Mouse (Mus musculus) G1E (cell line): ENCODE data around the gene Runx1. TPM values are rescaled to one million over a fixed set of nuclear protein-coding genes. Genes with fewer than 3 reads are reported as not detected.

Source experiments
- ATAC-seq: 2 replicates; pipeline ENCODE4 v1.8.0; 2016; ENCODE audit warnings: mild to moderate bottlenecking; ENCODE audit not compliant: insufficient number of reproducible peaks, poor library complexity, low FRiP score, severe bottlenecking; ENCODE audit errors: extremely low read depth
- DNase-seq: peaks from one replicate; pipeline ENCODE4 v3.0.0; 2012; ENCODE audit warnings: low spot score
- H3K27me3 ChIP-seq: 2 replicates; pipeline ENCODE4 v1.6.1; 2012; ENCODE audit warnings: mild to moderate bottlenecking, low read length, inconsistent platforms; ENCODE audit not compliant: insufficient read depth
- H3K36me3 ChIP-seq: replicated peaks from 2 replicates; pipeline ENCODE3; 2012; ENCODE audit warnings: mild to moderate bottlenecking, inconsistent platforms
- H3K4me1 ChIP-seq: 2 replicates; pipeline ENCODE4 v1.6.1; 2012; ENCODE audit warnings: low read depth, low read length, inconsistent platforms, mixed read lengths; ENCODE audit not compliant: insufficient read depth
- H3K4me3 ChIP-seq: 2 replicates; pipeline ENCODE4 v1.5.1; 2012; ENCODE audit warnings: low read depth, mild to moderate bottlenecking, inconsistent platforms, low read length, moderate library complexity, mixed read lengths
- H3K9me3 ChIP-seq: replicated peaks from 2 replicates; pipeline ENCODE4 v1.6.1; 2012; ENCODE audit warnings: inconsistent platforms
- CTCF ChIP-seq: IDR thresholded peaks from 2 replicates; pipeline ENCODE4 v1.5.1; 2012; ENCODE audit warnings: low read depth, low read length, inconsistent platforms, mixed read lengths
- GATA1 ChIP-seq: IDR thresholded peaks from 2 replicates; pipeline ENCODE4 v1.6.1; 2012; ENCODE audit warnings: borderline replicate concordance, low read length, inconsistent platforms, mixed read lengths
- GATA2 ChIP-seq: IDR thresholded peaks from 2 replicates; pipeline ENCODE4 v1.6.1; 2012; ENCODE audit warnings: low read depth, low read length, inconsistent platforms, borderline replicate concordance
- POLR2AphosphoS5 ChIP-seq: IDR thresholded peaks from 2 replicates; pipeline ENCODE4 v1.6.1; 2012; ENCODE audit warnings: low read depth, low read length, inconsistent platforms; ENCODE audit not compliant: insufficient replicate concordance
- TAL1 ChIP-seq: conservative IDR thresholded peaks from 2 replicates; pipeline ENCODE4 v1.6.1; 2012; ENCODE audit warnings: low read depth, low read length, inconsistent platforms, mixed read lengths
- polyA plus RNA-seq: library from polyadenylated mRNA; stranded (reverse); fragments of >175 nt; gene quantifications from 2 replicates; pipeline ENCODE4 v1.2.3, GENCODE M21; 2012
- total RNA-seq, 2 experiments: library from RNA; stranded (forward) in 1 of 2; stranded (reverse) in 1 of 2; fragments of 200-1000 nt in 1 of 2; fragments of >200 nt in 1 of 2; fragmentation: Nextera tagmentation in 1 of 2; gene quantifications; 2 replicates each; pipeline ENCODE4 v1.2.3; 2014 to 2017

Gene Runx1
- total and polyA plus RNA-seq, 3 experiments, result 36.1 to 213 (median 158) TPM

GRCm38 (mm10) chr16:92707146-92707545 lies 118.8 kb downstream of the Runx1 start:
- Histone ChIP-seq H3K27me3 (no peaks in the 10 kb centered on the region), H3K4me1 (peaks cover 80% of the 10 kb centered on the region), H3K9me3 (no peaks in the 10 kb centered on the region), H3K4me3 (no peak overlapping the region), H3K36me3 (peaks cover 64% of the 10 kb centered on the region)
- DNase-seq (no peak), ATAC-seq (no peak; the same call in 1 of the 2 replicates)
- TF ChIP-seq POLR2AphosphoS5 (no peak), TAL1 (no peak), GATA1 (no peak), GATA2 (no peak), CTCF (no peak)

- ATAC-seq (no peak), DNase-seq (no peak)
- peaks cover 58% of the 10 kb centered on the region for H3K36me3 ChIP-seq
- no peaks in the 10 kb centered on the region for H3K27me3 ChIP-seq
- no peaks in the 10 kb centered on the region for H3K9me3 ChIP-seq
- no peak overlapping the region for H3K4me3 ChIP-seq
- peaks cover 77% of the 10 kb centered on the region for H3K4me1 ChIP-seq
- TF ChIP-seq GATA2 (no peak), GATA1 (no peak), POLR2AphosphoS5 (no peak), TAL1 (no peak), CTCF (no peak)
Observed at GRCm38 (mm10) chr16:92705564-92706458, 120.1 kb downstream of the Runx1 start.

- no peak overlapping the region for H3K4me3 ChIP-seq
- H3K27me3 ChIP-seq, result no peaks in the 10 kb centered on the region
Observed at GRCm38 (mm10) chr16:92703850-92704249, 122.1 kb downstream of the Runx1 start.

GRCm38 (mm10) chr16:92699531-92700397 lies 126.2 kb downstream of the Runx1 start:
- H3K4me3 ChIP-seq, result peak overlapping the region; percentile 91; the same call in 1 of the 2 replicates
- no peaks in the 10 kb centered on the region for H3K9me3 ChIP-seq
- no peaks in the 10 kb centered on the region for H3K27me3 ChIP-seq
- DNase-seq (no peak), ATAC-seq (no peak)
- peaks cover 57% of the 10 kb centered on the region for H3K4me1 ChIP-seq
- TF ChIP-seq GATA1 (no peak), CTCF (no peak), POLR2AphosphoS5 (no peak), TAL1 (no peak), GATA2 (no peak)
- H3K36me3 ChIP-seq, result peaks cover 44% of the 10 kb centered on the region

More at GRCm38 (mm10) chr16:92703850-92704249, 122.1 kb downstream of the Runx1 start:
- Histone ChIP-seq H3K4me1 (peaks cover 73% of the 10 kb centered on the region), H3K36me3 (peaks cover 56% of the 10 kb centered on the region), H3K9me3 (no peaks in the 10 kb centered on the region)
- DNase-seq (no peak), ATAC-seq (no peak)
- TF ChIP-seq TAL1, result no peak
- TF ChIP-seq POLR2AphosphoS5, result peak; percentile 87; the same call in 1 of the 2 replicates
- TF ChIP-seq CTCF, result no peak
- no peak for TF ChIP-seq GATA1
- TF ChIP-seq GATA2, result no peak

- peak overlapping the region; percentile 91 for H3K4me3 ChIP-seq
- ATAC-seq (peak; percentile 32), DNase-seq (peak; percentile 81)
- H3K36me3 ChIP-seq, result peaks cover 41% of the 10 kb centered on the region
- H3K9me3 ChIP-seq, result no peaks in the 10 kb centered on the region
- peaks cover 58% of the 10 kb centered on the region for H3K4me1 ChIP-seq
- no peaks in the 10 kb centered on the region for H3K27me3 ChIP-seq
- TF ChIP-seq CTCF, result peak; percentile 65
- TF ChIP-seq TAL1, result no peak
- TF ChIP-seq GATA2, result no peak
Observed at GRCm38 (mm10) chr16:92698612-92698998, 127.3 kb downstream of the Runx1 start.
